8 mouse cellular contexts compared by ENCODE assay signal in the genomic region with DNA sequence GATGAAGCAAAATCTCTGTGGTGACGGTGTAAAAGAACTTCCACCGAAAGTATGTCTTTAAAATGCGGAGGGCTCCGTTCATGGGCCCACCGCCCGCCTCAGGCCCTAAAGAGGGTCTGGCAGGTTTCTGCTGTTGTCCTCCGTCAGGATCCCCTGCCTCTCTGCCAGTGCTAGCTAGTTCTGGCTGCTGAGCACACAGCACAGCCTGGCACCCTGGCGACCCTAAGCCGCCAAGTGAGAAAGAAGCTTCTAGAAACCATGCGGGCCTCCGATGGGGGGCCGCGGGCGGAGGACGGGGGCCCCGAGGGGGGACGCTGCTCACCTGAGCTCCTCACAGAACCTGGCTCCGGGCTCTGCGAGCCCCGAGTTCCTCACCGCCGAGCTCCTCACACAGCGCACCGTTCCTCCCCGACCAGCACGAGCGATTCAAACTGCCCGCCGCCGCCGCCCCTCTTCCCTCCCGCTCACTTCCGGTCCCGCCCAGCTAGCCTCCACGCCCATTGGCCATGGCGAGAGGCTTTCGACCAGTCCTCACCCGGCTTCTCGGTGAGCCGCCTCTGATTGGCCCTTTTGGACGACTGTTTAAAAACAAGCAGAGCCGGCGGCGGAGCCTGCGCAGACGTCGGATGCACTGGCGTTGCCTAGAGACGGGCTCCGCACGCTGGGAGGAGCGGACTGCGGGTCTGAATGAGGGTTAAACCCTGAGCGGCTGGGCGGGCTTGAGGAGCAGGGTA. TPM values are rescaled to one million over a fixed set of nuclear protein-coding genes. Genes with fewer than 3 reads are reported as not detected.
DNase-seq lines count a peak whose midpoint lies in the region; ATAC-seq lines count a peak whose summit lies in the region.

TSS of gene Cenpf (minus strand) at position 433 of the 734 bp plus-strand sequence.

- H3K9ac ChIP-seq in hindbrain, embryonic 12.5 days: peak within 1 kb of the TSS; percentile 71

- DNase-seq in NIH3T3 (ENCODE audit: low read depth): peak; percentile 99
- peak; percentile 98 to 99 for DNase-seq in cerebellum, postnatal 10 days
- peak; percentile 96 to 98 for DNase-seq in frontal cortex, postnatal 10 days (ENCODE audit: low spot score in 2 of 2)
- peak; percentile 92 to 98 for DNase-seq in layer of hippocampus, postnatal 14 days (ENCODE audit: low spot score in 2 of 2)
- peak; percentile 97 for DNase-seq in lung, postnatal 14 days
- DNase-seq in retina, adult 2 months (ENCODE audit: low read depth, low spot score): peak; percentile 92
- peak; percentile 96 to 98 for DNase-seq in thymus, postnatal 36 days

- no peaks in the 10 kb centered on the region for H3K27me3 ChIP-seq in hindbrain, embryonic 12.5 days

- peak within 1 kb of the TSS; percentile 57 for H3K27ac ChIP-seq in hindbrain, embryonic 12.5 days

- peak within 1 kb of the TSS; percentile 75 for H3K4me3 ChIP-seq in hindbrain, embryonic 12.5 days

- H3K4me2 ChIP-seq in hindbrain, embryonic 12.5 days (replicated peaks): peak within 1 kb of the TSS; percentile 90

- H3K36me3 ChIP-seq in hindbrain, embryonic 12.5 days: peaks cover 10% of the 10 kb centered on the region

- H3K9me3 ChIP-seq in hindbrain, embryonic 12.5 days (replicated peaks): no peaks in the 10 kb centered on the region

- peak; percentile 100 for ATAC-seq in hindbrain, embryonic 12.5 days (ENCODE audit: low FRiP score)

- H3K4me1 ChIP-seq in hindbrain, embryonic 12.5 days: peaks cover 31% of the 10 kb centered on the region

- under 1% methylated on average over 54 of the region's 55 CpGs for WGBS in hindbrain, embryonic 12.5 days

RNA-seq across cellular contexts. Expression of gene Cenpf, which starts in this region (rescaled TPM):
- polyA plus RNA-seq in hindbrain, embryonic 12.5 days (2016; fragmentation: Nextera tagmentation; extraction: Ambion mirVana): 82.6 and 86.6 TPM in 2 replicates
- 1 to 10 TPM; 3.0 to 4.0 TPM for total RNA-seq in layer of hippocampus, postnatal 14 days (2021)

Comparison
In these comparisons a context has a peak if more than half of its experiments do, and no peak if none do; other contexts are left out.
1. Peak in every context shown above with its lines: DNase-seq, ATAC-seq, H3K4me3 ChIP-seq and H3K27ac ChIP-seq.